Mouse (Mus musculus) hindbrain, embryonic 13.5 days (tissue): Measurements from ENCODE around the gene Nolc1. TPM values are rescaled to one million over a fixed set of nuclear protein-coding genes. Genes with fewer than 3 reads are reported as not detected.

Source experiments
- ATAC-seq: fragments of 200-750 bp; cut with Nextera tagmentation; 2 replicates; pipeline ENCODE4 v1.8.0; 2017; ENCODE audit warnings: moderate TSS enrichment; ENCODE audit not compliant: low FRiP score
- H3K27ac ChIP-seq: fragments of 300-500 bp; sonication (generic); 2 replicates; pipeline ENCODE4 v1.5.1; 2015; ENCODE audit warnings: inconsistent platforms, mild to moderate bottlenecking, moderate library complexity
- H3K27me3 ChIP-seq: fragments of 300-500 bp; sonication (generic); 2 replicates; pipeline ENCODE4 v1.6.1; 2015; ENCODE audit warnings: mild to moderate bottlenecking, inconsistent platforms
- H3K36me3 ChIP-seq: fragments of 300-500 bp; sonication (generic); 2 replicates; pipeline ENCODE4 v1.6.1; 2015; ENCODE audit warnings: mild to moderate bottlenecking, inconsistent platforms
- H3K4me1 ChIP-seq: fragments of 300-500 bp; sonication (generic); replicated peaks from 2 replicates; pipeline ENCODE4 v1.6.1; 2015; ENCODE audit warnings: inconsistent platforms
- H3K4me2 ChIP-seq: fragments of 300-500 bp; sonication (generic); 2 replicates; pipeline ENCODE4 v1.6.1; 2015; ENCODE audit warnings: inconsistent platforms, mild to moderate bottlenecking, moderate library complexity
- H3K4me3 ChIP-seq: fragments of 300-500 bp; sonication (generic); 2 replicates; pipeline ENCODE4 v1.5.1; 2015; ENCODE audit warnings: mild to moderate bottlenecking, inconsistent platforms
- H3K9ac ChIP-seq: fragments of 300-500 bp; sonication (generic); 2 replicates; pipeline ENCODE4 v1.6.1; 2015; ENCODE audit warnings: mild to moderate bottlenecking, inconsistent platforms
- H3K9me3 ChIP-seq: fragments of 300-500 bp; sonication (generic); 2 replicates; pipeline ENCODE4 v1.6.1; 2016; ENCODE audit warnings: inconsistent platforms
- WGBS: fragments of 180-500 bp; shearing (Covaris S2); methylation state at CpG from one replicate; pipeline ENCODE4 v1.1.7; 2015; 5-methylcytosine and 5-hydroxymethylcytosine counted together
- polyA plus RNA-seq: library from polyadenylated mRNA; unstranded; fragments of >200 nt; fragmentation: Nextera tagmentation; extraction: Ambion mirVana; gene quantifications from 2 replicates; pipeline ENCODE4 v1.2.1, GENCODE M21; 2015

The Nolc1 gene
- polyA plus RNA-seq = 73.4 and 79.5 TPM in 2 replicates

GRCm38 (mm10) chr19:46075616-46076607 lies at the start of gene Nolc1:
TSS of gene Nolc1 (plus strand) at chr19:46075863.
- H3K9ac ChIP-seq = peak within 1 kb of the TSS; percentile 81
- peaks cover 22% of the 10 kb centered on the region for H3K4me1 ChIP-seq
- peak within 1 kb of the TSS; percentile 76 for H3K27ac ChIP-seq
- under 1% methylated on average over 66 of the region's 66 CpGs for WGBS
- H3K27me3 ChIP-seq = no peaks in the 10 kb centered on the region
- H3K9me3 ChIP-seq = no peaks in the 10 kb centered on the region
- H3K4me2 ChIP-seq = peak within 1 kb of the TSS; percentile 89
- H3K4me3 ChIP-seq = peak within 1 kb of the TSS; percentile 87
- H3K36me3 ChIP-seq = peaks cover 56% of the 10 kb centered on the region
- peak; percentile 96 for ATAC-seq

GRCm38 (mm10) chr19:46026567-46026966 lies 49.1 kb upstream of the Nolc1 start:
- no peak for ATAC-seq
- H3K9me3 ChIP-seq = 0 out of 2 replicates have a peak, but pooled peaks cover 4% of the 10 kb centered on the region
- H3K9ac ChIP-seq = no peak overlapping the region
- peaks cover 18% of the 10 kb centered on the region for H3K36me3 ChIP-seq
- H3K4me1 ChIP-seq = peaks cover 4% of the 10 kb centered on the region; the same call in 1 of the 2 replicates
- no peaks in the 10 kb centered on the region for H3K27me3 ChIP-seq
- H3K4me2 ChIP-seq = no peak overlapping the region
- H3K27ac ChIP-seq = no peak overlapping the region
- H3K4me3 ChIP-seq = no peak overlapping the region
- 72% methylated on average over 8 of the region's 8 CpGs for WGBS

- H3K9me3 ChIP-seq = 0 out of 2 replicates have a peak, but pooled peaks cover 4% of the 10 kb centered on the region
- no peak overlapping the region for H3K4me3 ChIP-seq
- H3K4me1 ChIP-seq = peaks cover 4% of the 10 kb centered on the region; the same call in 1 of the 2 replicates
- no peak overlapping the region for H3K27ac ChIP-seq
- no peak for ATAC-seq
- no peak overlapping the region for H3K9ac ChIP-seq
- 74% methylated on average over 11 of the region's 11 CpGs for WGBS
- no peak overlapping the region for H3K4me2 ChIP-seq
- no peaks in the 10 kb centered on the region for H3K27me3 ChIP-seq
- H3K36me3 ChIP-seq = peaks cover 41% of the 10 kb centered on the region
Observed at GRCm38 (mm10) chr19:46028747-46029320, 46.8 kb upstream of the Nolc1 start.

GRCm38 (mm10) chr19:46029652-46030051 lies 46.0 kb upstream of the Nolc1 start:
- WGBS = 96% methylated on average over 1 of the region's 1 CpGs
- H3K4me2 ChIP-seq = no peak overlapping the region
- H3K27me3 ChIP-seq = no peaks in the 10 kb centered on the region
- 0 out of 2 replicates have a peak, but pooled peaks cover 4% of the 10 kb centered on the region for H3K9me3 ChIP-seq
- peaks cover 49% of the 10 kb centered on the region for H3K36me3 ChIP-seq
- no peak overlapping the region for H3K27ac ChIP-seq
- no peak for ATAC-seq
- H3K4me1 ChIP-seq = peaks cover 4% of the 10 kb centered on the region; the same call in 1 of the 2 replicates
- H3K4me3 ChIP-seq = no peak overlapping the region
- H3K9ac ChIP-seq = no peak overlapping the region

- peaks cover 57% of the 10 kb centered on the region for H3K36me3 ChIP-seq
- H3K27ac ChIP-seq = peak overlapping the region; percentile 1; the same call in 1 of the 2 replicates
- WGBS = 97% methylated on average over 10 of the region's 10 CpGs
- 0 out of 2 replicates have a peak, but pooled peaks cover 4% of the 10 kb centered on the region for H3K9me3 ChIP-seq
- ATAC-seq = no peak
- H3K4me3 ChIP-seq = no peak overlapping the region
- no peaks in the 10 kb centered on the region for H3K27me3 ChIP-seq
- no peak overlapping the region for H3K4me2 ChIP-seq
- H3K4me1 ChIP-seq = peaks cover 4% of the 10 kb centered on the region; the same call in 1 of the 2 replicates
- H3K9ac ChIP-seq = no peak overlapping the region
Observed at GRCm38 (mm10) chr19:46030196-46030983, 45.3 kb upstream of the Nolc1 start.

- Histone ChIP-seq H3K27me3 (no peaks in the 10 kb centered on the region), H3K4me3 (no peak overlapping the region), H3K36me3 (peaks cover 67% of the 10 kb centered on the region), H3K27ac (peak overlapping the region; percentile 2; the same call in 1 of the 2 replicates), H3K9me3 (0 out of 2 replicates have a peak, but pooled peaks cover 4% of the 10 kb centered on the region), H3K4me1 (peaks cover 13% of the 10 kb centered on the region), H3K4me2 (no peak overlapping the region), H3K9ac (no peak overlapping the region)
- ATAC-seq = no peak
- 68% methylated on average over 9 of the region's 9 CpGs for WGBS
Observed at GRCm38 (mm10) chr19:46031689-46032432, 43.8 kb upstream of the Nolc1 start.

GRCm38 (mm10) chr19:46032731-46033510 lies 42.7 kb upstream of the Nolc1 start:
- 0 out of 2 replicates have a peak, but pooled peaks cover 4% of the 10 kb centered on the region for H3K9me3 ChIP-seq
- peaks cover 67% of the 10 kb centered on the region for H3K36me3 ChIP-seq
- H3K4me3 ChIP-seq = no peak overlapping the region
- H3K4me1 ChIP-seq = peaks cover 24% of the 10 kb centered on the region
- 89% methylated on average over 26 of the region's 26 CpGs for WGBS
- H3K27ac ChIP-seq = peak overlapping the region; percentile 18; the same call in 1 of the 2 replicates
- ATAC-seq = no peak
- no peak overlapping the region for H3K4me2 ChIP-seq
- H3K27me3 ChIP-seq = no peaks in the 10 kb centered on the region
- no peak overlapping the region for H3K9ac ChIP-seq

- H3K36me3 ChIP-seq = peaks cover 67% of the 10 kb centered on the region
- 98% methylated on average over 11 of the region's 11 CpGs for WGBS
Observed at GRCm38 (mm10) chr19:46033911-46034310, 41.8 kb upstream of the Nolc1 start.

GRCm38 (mm10) chr19:46035971-46036370 lies 39.7 kb upstream of the Nolc1 start:
- H3K4me2 ChIP-seq = peak overlapping the region; percentile 98
- WGBS = 93% methylated on average over 13 of the region's 13 CpGs
- peak overlapping the region; percentile 97; the same call in 1 of the 2 replicates for H3K4me3 ChIP-seq
- no peak overlapping the region for H3K27ac ChIP-seq
- peaks cover 46% of the 10 kb centered on the region for H3K4me1 ChIP-seq
- H3K27me3 ChIP-seq = no peaks in the 10 kb centered on the region
- H3K36me3 ChIP-seq = peaks cover 53% of the 10 kb centered on the region
- H3K9ac ChIP-seq = 0 out of 2 replicates have a peak overlapping the region, but pooled peaks have one; percentile 31
- H3K9me3 ChIP-seq = no peaks in the 10 kb centered on the region
- ATAC-seq = no peak

More at GRCm38 (mm10) chr19:46033911-46034310, 41.8 kb upstream of the Nolc1 start:
- Histone ChIP-seq H3K9ac (no peak overlapping the region), H3K9me3 (0 out of 2 replicates have a peak, but pooled peaks cover 4% of the 10 kb centered on the region), H3K4me3 (no peak overlapping the region), H3K27ac (no peak overlapping the region), H3K27me3 (no peaks in the 10 kb centered on the region), H3K4me2 (no peak overlapping the region), H3K4me1 (peaks cover 33% of the 10 kb centered on the region)
- no peak for ATAC-seq

- peaks cover 48% of the 10 kb centered on the region for H3K36me3 ChIP-seq
- peaks cover 53% of the 10 kb centered on the region for H3K4me1 ChIP-seq
- H3K4me3 ChIP-seq = peak overlapping the region; percentile 97
- no peaks in the 10 kb centered on the region for H3K27me3 ChIP-seq
- no peaks in the 10 kb centered on the region for H3K9me3 ChIP-seq
- H3K27ac ChIP-seq = peak overlapping the region; percentile 97
- 77% methylated on average over 13 of the region's 13 CpGs for WGBS
- H3K4me2 ChIP-seq = peak overlapping the region; percentile 98
- H3K9ac ChIP-seq = peak overlapping the region; percentile 99
- ATAC-seq = no peak
Observed at GRCm38 (mm10) chr19:46036477-46037242, 39.0 kb upstream of the Nolc1 start.
